Mouse (Mus musculus): ENCODE results near the gene Sh2b2.

DNA sequence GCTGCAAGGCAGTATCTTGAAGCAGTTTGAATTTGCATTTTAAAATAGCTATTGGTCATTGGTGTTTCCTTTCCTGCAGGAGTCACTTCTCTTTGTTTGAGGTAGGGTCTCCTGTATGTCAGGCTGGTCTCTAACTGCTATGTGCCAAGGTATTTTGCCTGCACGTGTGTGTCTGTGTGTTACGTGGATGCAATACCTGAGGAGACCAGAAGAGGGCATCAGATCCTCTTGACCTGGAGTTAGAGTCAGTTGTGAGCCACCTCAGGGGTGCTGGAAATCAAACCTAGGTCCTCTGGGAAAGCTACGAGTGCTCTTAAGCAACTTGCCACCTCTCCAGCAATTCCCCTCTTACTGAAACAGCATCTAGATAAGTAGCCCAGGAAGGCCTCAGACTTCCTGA lies 31.1 kb downstream of the Sh2b2 start:
- TF ChIP-seq CTCF (IDR thresholded peaks at IDR 0.05; ENCODE audit: low read depth, low read length): peak; percentile 42
- no peak for TF ChIP-seq GATA2 (IDR thresholded peaks at IDR 0.05; ENCODE audit: borderline replicate concordance, low read depth, low read length)
- TF ChIP-seq TAL1 (conservative IDR thresholded peaks at IDR 0.05; ENCODE audit: low read depth, low read length): no peak
- TF ChIP-seq GATA1 (IDR thresholded peaks at IDR 0.05; ENCODE audit: borderline replicate concordance, low read length): no peak
